In genomic region chr13:75877907-75878306, GRCm38 (mm10) we compare ENCODE assay signal across 8 mouse cellular contexts. TPM values are rescaled to one million over a fixed set of nuclear protein-coding genes. Genes with fewer than 3 reads are reported as not detected.
A peak's percentile ranks its signal among the peaks of the same experiment; 100 is the strongest.
DNase-seq lines count a peak whose midpoint lies in the region; ATAC-seq and TF ChIP-seq lines count a peak whose summit lies in the region.

No protein-coding gene starts in this region.

- no peaks in the 10 kb centered on the region for H3K27me3 ChIP-seq in forebrain, embryonic 12.5 days
- H3K27me3 ChIP-seq in forebrain, embryonic 10.5 days (ENCODE audit: poor library complexity, severe bottlenecking), result no peaks in the 10 kb centered on the region
- no peaks in the 10 kb centered on the region for H3K27me3 ChIP-seq in lung, postnatal 0 days (replicated peaks; ENCODE audit: insufficient read depth, low read length)

- DNase-seq in forebrain, embryonic 10.5 days (ENCODE audit: extremely low spot score, low spot score), result no peak
- peak; percentile 59 for DNase-seq in right cerebral cortex, adult 18-20 months
- DNase-seq in right cerebral cortex, postnatal 14 days, result no peak
- peak; percentile 48 to 50 for DNase-seq in cerebellum, adult 18-20 months
- peak; percentile 50 for DNase-seq in heart, postnatal 4 days
- DNase-seq in lung, postnatal 0 days (ENCODE audit: low spot score), result peak; percentile 84
- peak; percentile 7 for DNase-seq in thymus, postnatal 25 days

- no peak overlapping the region for H3K4me3 ChIP-seq in forebrain, embryonic 12.5 days (replicated peaks)
- H3K4me3 ChIP-seq in forebrain, embryonic 10.5 days, result no peak overlapping the region
- no peak overlapping the region for H3K4me3 ChIP-seq in lung, postnatal 0 days (ENCODE audit: low read depth, low read length)

- peak; percentile 51; the same call in 1 of the 2 replicates for ATAC-seq in forebrain, embryonic 12.5 days (ENCODE audit: low FRiP score)
- no peak for ATAC-seq in lung, postnatal 0 days

- no peak overlapping the region for H3K4me2 ChIP-seq in forebrain, embryonic 12.5 days
- no peak overlapping the region for H3K4me2 ChIP-seq in lung, postnatal 0 days (replicated peaks; ENCODE audit: low read depth, low read length)

- H3K9me3 ChIP-seq in forebrain, embryonic 12.5 days, result no peaks in the 10 kb centered on the region
- no peaks in the 10 kb centered on the region for H3K9me3 ChIP-seq in forebrain, embryonic 10.5 days
- H3K9me3 ChIP-seq in lung, postnatal 0 days (ENCODE audit: low read length), result no peaks in the 10 kb centered on the region

- peaks cover 40% of the 10 kb centered on the region for H3K36me3 ChIP-seq in forebrain, embryonic 12.5 days (replicated peaks)
- peaks cover 65% of the 10 kb centered on the region for H3K36me3 ChIP-seq in forebrain, embryonic 10.5 days (replicated peaks)
- no peaks in the 10 kb centered on the region for H3K36me3 ChIP-seq in lung, postnatal 0 days (ENCODE audit: insufficient read depth, low read length)

- H3K4me1 ChIP-seq in forebrain, embryonic 12.5 days, result no peaks in the 10 kb centered on the region
- no peaks in the 10 kb centered on the region for H3K4me1 ChIP-seq in forebrain, embryonic 10.5 days
- no peaks in the 10 kb centered on the region; the same call in 1 of the 2 replicates for H3K4me1 ChIP-seq in lung, postnatal 0 days (ENCODE audit: insufficient read depth, low read depth, low read length)

- TF ChIP-seq CTCF in lung, postnatal 0 days (IDR thresholded peaks at IDR 0.05), result peak; percentile 86

- no peak overlapping the region for H3K9ac ChIP-seq in forebrain, embryonic 12.5 days
- no peak overlapping the region for H3K9ac ChIP-seq in lung, postnatal 0 days (replicated peaks; ENCODE audit: low read depth)

- H3K27ac ChIP-seq in forebrain, embryonic 12.5 days, result no peak overlapping the region
- no peak overlapping the region for H3K27ac ChIP-seq in forebrain, embryonic 10.5 days
- H3K27ac ChIP-seq in lung, postnatal 0 days (ENCODE audit: low read length), result no peak overlapping the region

- TF ChIP-seq EP300 in lung, postnatal 0 days (IDR thresholded peaks at IDR 0.05), result no peak

RNA-seq across cellular contexts. Expression of gene Glrx, which starts 38.2 kb away (rescaled TPM):
- 24.3 and 27.8 TPM in 2 replicates for polyA plus RNA-seq in forebrain, embryonic 12.5 days (2016; fragmentation: Nextera tagmentation; extraction: Ambion mirVana)
- 20.6 and 23.5 TPM in 2 replicates for polyA plus RNA-seq in forebrain, embryonic 10.5 days (2016; fragmentation: Nextera tagmentation; extraction: Ambion mirVana)
- total RNA-seq in heart, postnatal 4 days (2021), result 10 to 100 TPM; 72.4 to 80.8 TPM
- 106 TPM in 2 replicates for polyA plus RNA-seq in lung, postnatal 0 days (2015; fragmentation: Nextera tagmentation; extraction: Ambion mirVana)

Comparison
In these comparisons a context has a peak if more than half of its experiments do, and no peak if none do; other contexts are left out.
1. DNase-seq: peak in right cerebral cortex, adult 18-20 months (single experiment), cerebellum, adult 18-20 months (2 of 2), heart, postnatal 4 days (single experiment), lung, postnatal 0 days (single experiment) and thymus, postnatal 25 days (single experiment); none in forebrain, embryonic 10.5 days (single experiment) and right cerebral cortex, postnatal 14 days (single experiment).